Mouse (Mus musculus) spleen, embryonic (tissue): ENCODE results near the gene Eif3c.

Experiments used
- CTCF ChIA-PET: fragments of 350-600 bp; sonication (Branson Sonifier 250); formaldehyde crosslinking; loops from one replicate; lab custom pipeline; 2022; lab: Charles Lee

Gene Eif3c

DNA sequence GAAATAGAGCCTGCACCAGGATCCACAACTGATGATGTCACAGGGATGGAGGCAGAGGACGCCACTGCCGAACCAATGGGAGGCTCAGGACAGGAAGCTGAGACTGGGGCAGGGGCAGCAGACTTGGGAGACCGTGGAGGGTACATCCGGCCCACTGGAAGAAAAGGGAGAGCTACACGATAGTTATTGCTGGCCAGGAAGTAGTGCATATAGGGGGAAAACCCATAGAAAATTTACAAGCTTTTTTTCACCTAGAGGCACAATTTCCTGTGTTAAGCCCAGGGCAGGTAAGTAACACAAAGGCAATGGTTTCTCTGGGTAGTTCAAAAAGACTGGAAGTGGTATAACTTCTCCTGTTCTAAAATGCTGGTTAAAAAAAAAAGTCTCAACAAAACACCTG is 69.7 kb downstream of the Eif3c start:
- CTCF ChIA-PET: interaction anchor here (0.7 kb wide), 1 partner anchor 715 kb away, joined by 3 read pairs; no protein-coding TSS in a partner anchor
